Mouse (Mus musculus) testis, adult 2 months (tissue): ENCODE data around the gene Tmprss2.

Experiments
- CTCF ChIP-seq: fragments of 200-500 bp; IDR thresholded peaks from 2 replicates; pipeline ENCODE4 v1.5.1; 2012; ENCODE audit warnings: low read depth, mild to moderate bottlenecking, inconsistent platforms, low read length, moderate library complexity; ENCODE audit not compliant: control insufficient read depth, insufficient read depth, insufficient replicate concordance
- POLR2A ChIP-seq: fragments of 200-500 bp; IDR thresholded peaks from 2 replicates; pipeline ENCODE4 v1.6.1; 2012; ENCODE audit warnings: low read depth, mild to moderate bottlenecking, inconsistent platforms, low read length, moderate library complexity; ENCODE audit not compliant: control insufficient read depth

DNA sequence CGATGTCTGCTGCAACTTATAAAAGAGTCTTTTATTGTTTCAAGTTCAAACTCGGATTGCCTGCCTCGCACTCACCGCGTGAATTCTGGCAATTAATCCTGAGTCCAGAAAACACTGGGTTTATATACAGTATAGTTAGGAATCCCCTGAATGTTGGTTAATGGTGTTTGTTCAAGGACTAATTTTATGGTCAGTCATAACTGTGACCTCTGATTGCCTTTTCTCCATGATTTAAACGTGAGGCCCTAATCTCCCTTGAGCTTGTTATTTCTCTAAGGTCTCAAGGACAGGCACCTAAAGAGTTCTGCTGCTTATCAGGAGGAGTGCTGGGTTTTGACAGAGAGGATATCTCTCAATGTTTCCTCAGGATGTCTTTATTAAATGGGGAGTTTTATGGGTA, 89.0 kb downstream of the Tmprss2 start:
- TF ChIP-seq CTCF (no peak), POLR2A (no peak)
